Mouse (Mus musculus): ENCODE data around the gene Ehbp1l1. TPM values are rescaled to one million over a fixed set of nuclear protein-coding genes. Genes with fewer than 3 reads are reported as not detected.
A peak's percentile ranks its signal among the peaks of the same experiment; 100 is the strongest.
"Not testable (repeated sequence)": the region's sequence is repeated elsewhere in the genome, so short reads cannot be mapped to it uniquely, and the experiment has no call there.

The Ehbp1l1 gene
- polyA plus RNA-seq, 1 experiment = 19.3 TPM

- WGBS = 13% methylated on average over 9 of the region's 9 CpGs
- no peak for DNase-seq
- peaks cover 10% of the 10 kb centered on the region for H3K4me1 ChIP-seq (ENCODE audit: control insufficient read depth, insufficient read depth, low read length)
- H3K36me3 ChIP-seq (ENCODE audit: control insufficient read depth, insufficient read depth, low read length) = 0 out of 2 replicates have a peak, but pooled peaks cover 2% of the 10 kb centered on the region
- TF ChIP-seq POLR2A (IDR thresholded peaks at IDR 0.05; ENCODE audit: low read depth, low read length) (no peak), CTCF (conservative IDR thresholded peaks at IDR 0.05; ENCODE audit: insufficient read depth, insufficient read length, low read depth, low read length) (no peak)
- no peaks in the 10 kb centered on the region for H3K27me3 ChIP-seq (replicated peaks; ENCODE audit: control insufficient read depth, insufficient read depth, low read length)
- peak overlapping the region; percentile 79 for H3K4me3 ChIP-seq (ENCODE audit: insufficient read depth, low read depth, low read length)
- no peak overlapping the region for H3K27ac ChIP-seq (ENCODE audit: insufficient read depth, low read depth, low read length)
Observed at GRCm38 (mm10) chr19:5687738-5688137, 38.4 kb downstream of the Ehbp1l1 start.

GRCm38 (mm10) chr19:5686954-5687353, 39.2 kb downstream of the Ehbp1l1 start:
- H3K4me3 ChIP-seq (ENCODE audit: insufficient read depth, low read depth, low read length); DNase-seq; H3K4me1 ChIP-seq (ENCODE audit: control insufficient read depth, insufficient read depth, low read length); H3K27me3 ChIP-seq (replicated peaks; ENCODE audit: control insufficient read depth, insufficient read depth, low read length); H3K36me3 ChIP-seq (ENCODE audit: control insufficient read depth, insufficient read depth, low read length); H3K27ac ChIP-seq (ENCODE audit: insufficient read depth, low read depth, low read length): not testable (repeated sequence)
- 91% methylated on average over 12 of the region's 12 CpGs for WGBS

DNA sequence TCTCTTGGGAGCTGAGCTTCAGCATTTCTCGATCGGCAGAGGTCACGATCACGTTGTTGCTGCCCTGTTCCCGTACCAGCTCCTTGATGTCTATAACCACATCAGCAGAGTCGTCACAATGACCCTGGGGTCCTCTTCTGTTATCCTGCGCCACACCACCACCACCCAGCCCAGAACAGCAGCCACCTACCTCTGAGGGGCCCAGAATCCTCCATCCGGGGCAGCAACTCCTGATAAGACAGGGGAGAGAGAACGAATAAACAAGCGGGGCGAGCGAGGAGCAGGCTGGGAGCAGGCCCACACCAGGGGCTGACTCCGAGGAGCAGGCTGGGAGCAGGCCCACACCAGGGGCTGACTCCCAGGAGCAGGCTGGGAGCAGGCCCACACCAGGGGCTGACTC, 39.7 kb downstream of the Ehbp1l1 start:
- peaks cover 2% of the 10 kb centered on the region; the same call in 1 of the 2 replicates for H3K36me3 ChIP-seq (ENCODE audit: control insufficient read depth, insufficient read depth, low read length)
- TF ChIP-seq POLR2A (IDR thresholded peaks at IDR 0.05; ENCODE audit: low read depth, low read length) = no peak
- TF ChIP-seq CTCF (conservative IDR thresholded peaks at IDR 0.05; ENCODE audit: insufficient read depth, insufficient read length, low read depth, low read length) = no peak
- no peak for DNase-seq

DNA sequence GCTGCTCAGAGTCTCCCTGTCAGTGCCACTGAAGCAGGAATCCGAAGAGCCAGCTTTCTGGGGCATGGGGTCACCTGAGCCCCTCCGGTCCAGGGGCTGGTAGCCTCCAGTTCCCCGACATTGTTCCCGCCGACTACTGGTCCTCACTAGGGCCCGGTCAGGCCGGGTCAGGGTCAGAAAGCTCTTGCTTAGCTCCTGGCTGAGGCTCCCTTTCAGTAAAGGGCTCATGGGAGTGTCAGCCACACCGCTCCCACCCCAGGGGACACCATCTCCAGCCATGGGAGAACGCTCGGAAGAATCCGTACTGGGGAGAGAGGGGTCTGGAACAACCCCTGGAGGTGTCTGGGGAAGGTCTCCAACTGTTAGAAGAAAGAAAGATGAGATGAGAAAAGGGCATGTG, 40.3 kb downstream of the Ehbp1l1 start:
- TF ChIP-seq CTCF (conservative IDR thresholded peaks at IDR 0.05; ENCODE audit: insufficient read depth, insufficient read length, low read depth, low read length) (no peak), POLR2A (IDR thresholded peaks at IDR 0.05; ENCODE audit: low read depth, low read length) (no peak)
- peaks cover 2% of the 10 kb centered on the region; the same call in 1 of the 2 replicates for H3K36me3 ChIP-seq (ENCODE audit: control insufficient read depth, insufficient read depth, low read length)
- H3K27ac ChIP-seq (ENCODE audit: insufficient read depth, low read depth, low read length) = no peak overlapping the region
- H3K4me1 ChIP-seq (ENCODE audit: control insufficient read depth, insufficient read depth, low read length) = peaks cover 5% of the 10 kb centered on the region
- no peaks in the 10 kb centered on the region for H3K27me3 ChIP-seq (replicated peaks; ENCODE audit: control insufficient read depth, insufficient read depth, low read length)
- 93% methylated on average over 11 of the region's 11 CpGs for WGBS
- H3K4me3 ChIP-seq (ENCODE audit: insufficient read depth, low read depth, low read length) = no peak overlapping the region
- no peak for DNase-seq

More for the DNA sequence above, 39.7 kb downstream of the Ehbp1l1 start:
- Histone ChIP-seq H3K27me3 (replicated peaks; ENCODE audit: control insufficient read depth, insufficient read depth, low read length) (no peaks in the 10 kb centered on the region), H3K4me3 (ENCODE audit: insufficient read depth, low read depth, low read length) (no peak overlapping the region), H3K4me1 (ENCODE audit: control insufficient read depth, insufficient read depth, low read length) (peaks cover 10% of the 10 kb centered on the region), H3K27ac (ENCODE audit: insufficient read depth, low read depth, low read length) (no peak overlapping the region)
- WGBS = 91% methylated on average over 13 of the region's 13 CpGs

- no peak for TF ChIP-seq CTCF (conservative IDR thresholded peaks at IDR 0.05; ENCODE audit: insufficient read depth, insufficient read length, low read depth, low read length)
- TF ChIP-seq POLR2A (IDR thresholded peaks at IDR 0.05; ENCODE audit: low read depth, low read length) = no peak
- Histone ChIP-seq H3K4me3 (ENCODE audit: insufficient read depth, low read depth, low read length) (no peak overlapping the region), H3K4me1 (ENCODE audit: control insufficient read depth, insufficient read depth, low read length) (peaks cover under 1% of the 10 kb centered on the region), H3K36me3 (ENCODE audit: control insufficient read depth, insufficient read depth, low read length) (peaks cover 2% of the 10 kb centered on the region; the same call in 1 of the 2 replicates), H3K27ac (ENCODE audit: insufficient read depth, low read depth, low read length) (no peak overlapping the region), H3K27me3 (replicated peaks; ENCODE audit: control insufficient read depth, insufficient read depth, low read length) (no peaks in the 10 kb centered on the region)
- no peak for DNase-seq
- 95% methylated on average over 19 of the region's 19 CpGs for WGBS
Observed at GRCm38 (mm10) chr19:5685431-5685830, 40.7 kb downstream of the Ehbp1l1 start.

DNA sequence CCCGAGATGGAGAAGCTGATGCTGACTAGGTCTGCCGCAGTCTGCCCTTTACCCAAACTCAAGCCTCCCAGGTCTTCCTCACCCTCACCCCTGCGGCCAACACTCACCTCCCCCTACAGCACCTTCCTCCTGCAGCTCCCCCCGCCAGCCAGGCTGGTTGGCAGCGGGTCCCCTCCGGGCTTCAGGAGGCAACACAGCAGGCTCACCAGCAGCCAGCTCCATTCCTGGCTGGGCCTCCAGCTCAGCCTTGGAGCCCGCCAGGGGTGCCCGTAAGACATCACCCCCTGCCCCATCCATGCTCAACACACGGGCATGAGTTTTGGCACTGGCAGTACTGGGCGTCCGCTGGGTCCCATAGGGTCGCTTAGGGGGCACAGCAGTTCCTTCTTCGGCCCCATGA, 41.1 kb downstream of the Ehbp1l1 start:
- TF ChIP-seq POLR2A (IDR thresholded peaks at IDR 0.05; ENCODE audit: low read depth, low read length) = no peak
- TF ChIP-seq CTCF (conservative IDR thresholded peaks at IDR 0.05; ENCODE audit: insufficient read depth, insufficient read length, low read depth, low read length) = no peak
- Histone ChIP-seq H3K36me3 (ENCODE audit: control insufficient read depth, insufficient read depth, low read length) (peaks cover 2% of the 10 kb centered on the region; the same call in 1 of the 2 replicates), H3K4me3 (ENCODE audit: insufficient read depth, low read depth, low read length) (no peak overlapping the region), H3K27me3 (replicated peaks; ENCODE audit: control insufficient read depth, insufficient read depth, low read length) (no peaks in the 10 kb centered on the region), H3K4me1 (ENCODE audit: control insufficient read depth, insufficient read depth, low read length) (no peaks in the 10 kb centered on the region; the same call in 1 of the 2 replicates), H3K27ac (ENCODE audit: insufficient read depth, low read depth, low read length) (no peak overlapping the region)
- WGBS = 90% methylated on average over 13 of the region's 13 CpGs
- no peak for DNase-seq

- WGBS = 76% methylated on average over 12 of the region's 12 CpGs
- Histone ChIP-seq H3K4me3 (ENCODE audit: insufficient read depth, low read depth, low read length) (no peak overlapping the region), H3K36me3 (ENCODE audit: control insufficient read depth, insufficient read depth, low read length) (peaks cover 2% of the 10 kb centered on the region; the same call in 1 of the 2 replicates), H3K27ac (ENCODE audit: insufficient read depth, low read depth, low read length) (no peak overlapping the region), H3K27me3 (replicated peaks; ENCODE audit: control insufficient read depth, insufficient read depth, low read length) (no peaks in the 10 kb centered on the region), H3K4me1 (ENCODE audit: control insufficient read depth, insufficient read depth, low read length) (no peaks in the 10 kb centered on the region; the same call in 1 of the 2 replicates)
- DNase-seq = peak; percentile 42
- no peak for TF ChIP-seq POLR2A (IDR thresholded peaks at IDR 0.05; ENCODE audit: low read depth, low read length)
- TF ChIP-seq CTCF (conservative IDR thresholded peaks at IDR 0.05; ENCODE audit: insufficient read depth, insufficient read length, low read depth, low read length) = no peak
Observed at GRCm38 (mm10) chr19:5684236-5684635, 41.9 kb downstream of the Ehbp1l1 start.
